Mouse (Mus musculus) C2C12 (cell line): Measurements from ENCODE around the gene Ifna4.

ENCODE experiments used
- CEBPB ChIP-seq: IDR thresholded peaks from one replicate; pipeline ENCODE4 v1.6.1; 2011; ENCODE audit warnings: low read depth, mild to moderate bottlenecking, control low read depth, moderate library complexity
- CTCF ChIP-seq: IDR thresholded peaks from one replicate; pipeline ENCODE4 v1.5.1; 2011; ENCODE audit not compliant: control insufficient read depth, insufficient read depth, insufficient read length
- FOSL1 ChIP-seq: IDR thresholded peaks from one replicate; pipeline ENCODE4 v1.8.0; 2011; ENCODE audit warnings: mild to moderate bottlenecking, low read length; ENCODE audit not compliant: poor library complexity, insufficient read depth, severe bottlenecking
- MAX ChIP-seq: IDR thresholded peaks from one replicate; pipeline ENCODE4 v1.6.1; 2011; ENCODE audit warnings: mild to moderate bottlenecking, control low read depth
- MYOG ChIP-seq: IDR thresholded peaks from one replicate; pipeline ENCODE4 v1.6.1; 2011; ENCODE audit not compliant: control insufficient read depth, insufficient read length; ENCODE audit errors: extremely low read depth
- USF1 ChIP-seq: IDR thresholded peaks from one replicate; pipeline ENCODE4 v1.6.1; 2011; ENCODE audit warnings: low read depth, mild to moderate bottlenecking, control low read depth, moderate library complexity

DNA sequence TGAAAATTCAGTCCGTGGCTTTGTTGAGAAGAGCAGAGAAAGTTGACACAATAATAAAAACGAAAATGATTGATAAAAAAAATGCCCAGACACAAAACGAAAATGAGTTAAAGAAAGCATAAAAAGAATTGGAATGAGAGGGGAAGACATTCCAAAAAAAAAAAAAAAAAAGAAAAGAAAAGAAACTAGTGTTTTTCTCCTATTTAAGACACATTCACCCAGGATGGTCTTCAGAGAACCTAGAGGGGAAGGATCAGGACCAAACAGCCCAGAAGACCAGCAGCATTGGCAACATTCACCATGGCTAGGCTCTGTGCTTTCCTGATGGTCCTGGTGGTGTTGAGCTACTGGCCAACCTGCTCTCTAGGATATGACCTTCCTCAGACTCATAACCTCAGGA, 25.7 kb upstream of the Ifna4 start, which contains the start of gene Ifna7:
- TF ChIP-seq CTCF (no peak), USF1 (no peak), MYOG (no peak), FOSL1 (no peak), CEBPB (no peak), MAX (no peak)
